Mouse (Mus musculus) inflammation-experienced regulatory T-cells (primary cell): ENCODE measurements around the gene Hbq1b. TPM values are rescaled to one million over a fixed set of nuclear protein-coding genes. Genes with fewer than 3 reads are reported as not detected.

ENCODE experiments used
- polyA plus RNA-seq, 2 experiments: library from polyadenylated mRNA; unstranded; fragments of 100-300 nt; shearing (Covaris generic); gene quantifications; one replicate each; pipeline ENCODE4 v1.2.1; 2017

Gene Hbq1b
- under 1 TPM in 1 of 2 experiments, not detected in 1; 0.31 TPM for polyA plus RNA-seq

DNA sequence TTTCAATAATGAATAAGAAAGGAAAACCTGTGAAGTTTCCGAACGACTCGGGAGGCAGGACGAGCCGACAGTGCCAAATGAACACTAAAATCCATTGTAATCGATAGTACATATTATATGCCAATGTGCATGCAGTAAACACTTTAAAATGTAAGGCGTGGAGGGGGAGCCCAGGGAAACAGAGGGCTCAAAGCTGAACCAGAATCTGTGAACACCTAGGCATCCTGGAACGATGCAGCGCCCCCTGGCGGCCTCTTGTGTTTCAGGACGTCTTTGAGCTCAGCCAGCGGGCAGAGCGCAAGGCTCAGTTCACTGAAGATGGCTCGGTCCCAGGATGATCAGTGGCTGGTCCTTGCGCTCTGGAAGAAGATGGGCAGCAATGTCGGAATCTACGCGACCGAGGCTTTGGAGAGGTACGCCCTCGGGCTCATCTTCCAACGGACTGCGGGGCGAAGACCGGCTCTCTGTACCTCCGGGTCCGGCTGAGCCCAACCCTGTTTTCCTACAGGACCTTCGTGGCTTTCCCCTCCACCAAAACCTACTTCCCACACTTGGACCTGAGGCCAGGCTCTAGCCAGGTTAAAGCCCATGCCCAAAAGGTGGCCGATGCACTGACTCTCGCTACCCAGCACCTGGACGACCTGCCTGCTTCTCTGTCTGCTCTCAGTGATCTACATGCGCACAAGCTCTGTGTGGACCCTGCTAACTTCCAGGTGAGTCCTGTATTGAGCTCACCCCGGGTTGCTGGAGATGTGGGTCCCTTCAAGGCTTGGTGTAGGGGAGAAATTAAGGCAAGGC is at the start of gene Hbq1b:
Gene Hbq1b, plus strand, starts transcription at position 271 of the 798 bp plus-strand sequence.

DNA sequence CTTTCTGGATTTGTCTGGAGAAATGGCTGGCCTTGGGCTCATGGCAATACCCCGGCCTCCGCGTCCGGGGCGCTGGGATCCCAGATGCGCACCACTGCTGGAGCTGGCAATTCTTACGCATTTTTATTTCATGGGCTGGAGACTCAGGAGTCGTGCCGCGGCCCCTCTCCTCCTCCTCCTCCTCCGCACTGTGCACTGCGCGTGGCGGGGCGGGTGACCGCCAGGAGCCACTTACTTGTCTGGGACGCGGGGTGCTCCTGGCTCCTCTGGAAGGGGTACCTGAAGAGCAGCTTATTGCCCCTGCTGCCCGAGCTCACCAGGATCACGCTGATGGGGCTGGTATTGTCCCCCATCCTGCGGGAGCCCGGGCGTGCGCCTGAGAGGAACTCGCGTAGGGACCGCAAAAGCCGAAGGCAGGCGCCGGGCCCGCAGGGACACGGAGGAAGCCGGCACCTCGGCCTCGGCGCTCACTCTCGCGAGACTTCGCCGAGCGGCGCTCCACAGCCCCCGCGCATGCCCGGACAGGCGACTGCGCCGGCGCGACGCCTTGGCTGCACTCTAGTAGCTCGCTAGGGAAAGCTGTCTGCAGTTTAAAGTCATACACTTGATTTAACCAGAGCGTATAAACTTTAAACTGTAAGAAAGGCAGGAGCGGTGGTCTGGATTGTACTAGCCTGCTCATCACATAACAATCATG is 19.4 kb upstream of the Hbq1b start, which contains the start of gene Nprl3:
Gene Nprl3, minus strand, starts transcription at position 520 of the 697 bp plus-strand sequence.

DNA sequence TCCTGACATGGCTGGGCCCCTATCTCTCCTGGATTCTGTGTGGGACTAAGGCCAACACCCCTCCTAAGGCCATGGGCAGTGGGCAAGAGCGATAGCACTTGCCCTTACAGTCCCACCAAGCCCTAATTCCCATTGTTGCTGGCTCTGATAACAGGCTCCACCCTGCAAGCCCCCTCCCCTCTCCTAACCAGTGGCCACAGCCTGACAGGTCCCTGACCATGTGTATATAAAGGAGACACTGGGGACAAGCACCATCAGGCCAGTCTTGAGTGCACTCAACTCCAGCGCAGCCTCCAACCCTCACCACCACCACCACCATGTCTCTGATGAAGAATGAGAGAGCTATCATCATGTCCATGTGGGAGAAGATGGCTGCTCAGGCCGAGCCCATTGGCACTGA is 10.4 kb upstream of the Hbq1b start, which contains the start of gene Hba-x:
Gene Hba-x, plus strand, starts transcription at position 54 of the 400 bp plus-strand sequence.

GRCm38 (mm10) chr11:32283091-32283777 is 3.5 kb upstream of the Hbq1b start, which contains the start of gene Hba-a1:
TSS of gene Hba-a1 (plus strand) at chr11:32283511.

GRCm38 (mm10) chr11:32296203-32296602 is 9.4 kb downstream of the Hbq1b start, which contains the start of gene Hba-a2:
TSS of gene Hba-a2 (plus strand) at chr11:32296489.

GRCm38 (mm10) chr11:32299865-32300264 is 13.1 kb downstream of the Hbq1b start, which contains the start of gene Hbq1a:
TSS of gene Hbq1a (plus strand) at chr11:32300069.

Other genes starting within 250 kb of the Hbq1b start
- 10 to 100 TPM; 10.5 to 15.5 TPM for gene Il9r, start 86.7 kb upstream of the Hbq1b start, polyA plus RNA-seq
- 10 to 100 TPM; 34.8 to 35.2 TPM for gene Snrnp25, start 81.5 kb upstream of the Hbq1b start, polyA plus RNA-seq
- gene Rhbdf1, start 64.7 kb upstream of the Hbq1b start, polyA plus RNA-seq = 1 to 10 TPM in 1 of 2 experiments, not detected in 1; 1.2 TPM
- 10 to 100 TPM; 24.2 to 33.4 TPM for gene Mpg, start 60.5 kb upstream of the Hbq1b start, polyA plus RNA-seq
- 10 to 100 TPM; 58.4 to 59.6 TPM for gene Nprl3, start 19.3 kb upstream of the Hbq1b start, polyA plus RNA-seq
- not detected for gene Hba-x, start 10.6 kb upstream of the Hbq1b start, polyA plus RNA-seq
- 10 to 100 TPM in 1 of 2 experiments, 1 to 10 TPM in 1; 5.1 to 13.4 TPM for gene Hba-a1, start 3.5 kb upstream of the Hbq1b start, polyA plus RNA-seq
- gene Hba-a2, start 9.5 kb downstream of the Hbq1b start, polyA plus RNA-seq = 10 to 100 TPM in 1 of 2 experiments, 1 to 10 TPM in 1; 7.1 to 35.9 TPM
- gene Hbq1a, start 13.1 kb downstream of the Hbq1b start, polyA plus RNA-seq = not detected
- gene Sh3pxd2b, start 60.9 kb downstream of the Hbq1b start, polyA plus RNA-seq = 1 to 10 TPM in 1 of 2 experiments, under 1 TPM in 1; 0.23 to 1.9 TPM
- 1 to 10 TPM; 7.7 to 8.0 TPM for gene Ubtd2, start 168.4 kb downstream of the Hbq1b start, polyA plus RNA-seq
- gene Efcab9, start 245.1 kb downstream of the Hbq1b start, polyA plus RNA-seq = 1 to 10 TPM; 2.0 to 4.6 TPM
- gene Stk10, start 246.3 kb downstream of the Hbq1b start, polyA plus RNA-seq = 100 to 1,000 TPM; 238 to 282 TPM